Mouse (Mus musculus) MEL (cell line): ENCODE measurements at regions not wholly inside any gene's neighbourhood (a gene's known extent, or its start where the extent isn't known, plus 50 kb on each side); places are given as distances from the start of the nearest gene placed in this dataset.

Experiments
- DNase-seq: peaks from one replicate; pipeline ENCODE4 v3.0.0; 2011; ENCODE audit warnings: low read depth, low spot score
- H3K27ac ChIP-seq: 2 replicates; pipeline ENCODE4 v1.5.1; 2012; ENCODE audit warnings: low read depth, mild to moderate bottlenecking, control low read depth, low read length, moderate library complexity; ENCODE audit not compliant: control insufficient read depth
- H3K27me3 ChIP-seq, 2 experiments: fragments of 150-350 bp in 1 of 2; sonication (generic) in 1 of 2; 2 replicates each; pipeline ENCODE4 v1.6.1; 2012; ENCODE audit warnings: low read length in 2 of 2, mild to moderate bottlenecking in 2 of 2, improper control_type of control experiment in 1 of 2, moderate library complexity in 1 of 2; ENCODE audit not compliant: insufficient read depth in 2 of 2, control insufficient read depth in 1 of 2
- H3K36me3 ChIP-seq, 2 experiments: 2 replicates each; pipeline ENCODE4 v1.6.1; 2012 to 2014; ENCODE audit warnings: low read length in 2 of 2, improper control_type of control experiment in 1 of 2, inconsistent platforms in 1 of 2, mild to moderate bottlenecking in 1 of 2; ENCODE audit not compliant: insufficient read depth in 2 of 2, control insufficient read depth in 1 of 2
- H3K4me1 ChIP-seq, 2 experiments: fragments of 150-350 bp in 1 of 2; sonication (generic) in 1 of 2; 2 replicates each; pipeline ENCODE4 v1.6.1; 2012; ENCODE audit warnings: low read length in 2 of 2, improper control_type of control experiment in 1 of 2, mild to moderate bottlenecking in 1 of 2; ENCODE audit not compliant: insufficient read depth in 2 of 2, control insufficient read depth in 1 of 2
- H3K4me3 ChIP-seq, 2 experiments: fragments of 150-350 bp in 1 of 2; sonication (generic) in 1 of 2; 2 replicates each; pipeline ENCODE4 v1.5.1; 2012; ENCODE audit warnings: low read depth in 2 of 2, low read length in 2 of 2, mild to moderate bottlenecking in 2 of 2, moderate library complexity in 2 of 2, control low read depth in 1 of 2, improper control_type of control experiment in 1 of 2; ENCODE audit not compliant: control insufficient read depth in 1 of 2, insufficient read depth in 1 of 2
- H3K79me2 ChIP-seq: 2 replicates; pipeline ENCODE4 v1.6.1; 2012; ENCODE audit warnings: mild to moderate bottlenecking, low read length, moderate library complexity; ENCODE audit not compliant: control insufficient read depth, poor library complexity, insufficient read depth
- H3K9ac ChIP-seq: 2 replicates; pipeline ENCODE4 v1.6.1; 2012; ENCODE audit warnings: low read depth, mild to moderate bottlenecking, control low read depth, low read length, moderate library complexity; ENCODE audit not compliant: control insufficient read depth, poor library complexity, severe bottlenecking
- H3K9me3 ChIP-seq: fragments of 150-350 bp; sonication (generic); replicated peaks from 2 replicates; pipeline ENCODE4 v1.6.1; 2012; ENCODE audit warnings: mild to moderate bottlenecking, low read length, improper control_type of control experiment, moderate library complexity; ENCODE audit not compliant: insufficient read depth
- BHLHE40 ChIP-seq: IDR thresholded peaks from 2 replicates; pipeline ENCODE4 v1.6.1; 2012; ENCODE audit warnings: low read depth, mild to moderate bottlenecking, inconsistent platforms, low read length, improper control_type of control experiment, borderline replicate concordance
- CHD1 ChIP-seq: IDR thresholded peaks from 2 replicates; pipeline ENCODE4 v1.6.1; 2012; ENCODE audit warnings: low read depth, mild to moderate bottlenecking, inconsistent platforms, low read length, improper control_type of control experiment
- CHD2 ChIP-seq: IDR thresholded peaks from 2 replicates; pipeline ENCODE4 v1.6.1; 2011; ENCODE audit warnings: low read length, improper control_type of control experiment
- ELF1 ChIP-seq: IDR thresholded peaks from 2 replicates; pipeline ENCODE4 v1.6.1; 2014; ENCODE audit warnings: low read depth, mild to moderate bottlenecking, inconsistent platforms, low read length, improper control_type of control experiment, moderate library complexity
- EP300 ChIP-seq, 2 experiments: IDR thresholded peaks; 2 replicates each; pipeline ENCODE4 v1.6.1; 2011; ENCODE audit warnings: improper control_type of control experiment in 2 of 2, low read length in 2 of 2, low read depth in 1 of 2, mild to moderate bottlenecking in 1 of 2
- GATA1 ChIP-seq: IDR thresholded peaks from 2 replicates; pipeline ENCODE4 v1.6.1; 2011; ENCODE audit warnings: low read depth, low read length, improper control_type of control experiment
- JUND ChIP-seq: IDR thresholded peaks from 2 replicates; pipeline ENCODE4 v1.6.1; 2011; ENCODE audit warnings: low read depth, mild to moderate bottlenecking, improper control_type of control experiment, low read length
- KAT2A ChIP-seq: conservative IDR thresholded peaks from 2 replicates; pipeline ENCODE4 v1.6.1; 2012; ENCODE audit warnings: low read depth, low read length, improper control_type of control experiment, inconsistent platforms
- MAFK ChIP-seq: IDR thresholded peaks from 2 replicates; pipeline ENCODE4 v1.6.1; 2011; ENCODE audit warnings: low read depth, mild to moderate bottlenecking, low read length, improper control_type of control experiment, borderline replicate concordance
- MAX ChIP-seq: IDR thresholded peaks from 2 replicates; pipeline ENCODE4 v1.6.1; 2011; ENCODE audit warnings: low read length, improper control_type of control experiment
- MEF2A ChIP-seq: IDR thresholded peaks from 2 replicates; pipeline ENCODE4 v1.6.1; 2014; ENCODE audit warnings: low read depth, mild to moderate bottlenecking, inconsistent platforms, low read length, improper control_type of control experiment; ENCODE audit not compliant: poor library complexity, insufficient replicate concordance, severe bottlenecking; ENCODE audit errors: extremely low read depth
- MXI1 ChIP-seq: IDR thresholded peaks from 2 replicates; pipeline ENCODE4 v1.6.1; 2011; ENCODE audit warnings: mild to moderate bottlenecking, low read depth, low read length, improper control_type of control experiment
- MYB ChIP-seq: IDR thresholded peaks from 2 replicates; pipeline ENCODE4 v1.6.1; 2011; ENCODE audit warnings: mild to moderate bottlenecking, low read depth, low read length, improper control_type of control experiment
- NELFE ChIP-seq: IDR thresholded peaks from 2 replicates; pipeline ENCODE4 v1.6.1; 2011; ENCODE audit warnings: low read depth, low read length, improper control_type of control experiment
- NRF1 ChIP-seq: IDR thresholded peaks from 2 replicates; pipeline ENCODE4 v1.6.1; 2014; ENCODE audit warnings: low read depth, mild to moderate bottlenecking, inconsistent platforms, low read length, improper control_type of control experiment, moderate library complexity; ENCODE audit not compliant: poor library complexity, insufficient read depth, severe bottlenecking
- POLR2A ChIP-seq, 2 experiments: IDR thresholded peaks; 2 replicates each; pipeline ENCODE4 v1.6.1; 2011 to 2012; ENCODE audit warnings: low read length in 2 of 2, mild to moderate bottlenecking in 2 of 2, control low read depth in 1 of 2, improper control_type of control experiment in 1 of 2, low read depth in 1 of 2, moderate library complexity in 1 of 2; ENCODE audit not compliant: control insufficient read depth in 1 of 2, insufficient read depth in 1 of 2, poor library complexity in 1 of 2
- POLR2AphosphoS5 ChIP-seq: IDR thresholded peaks from 2 replicates; pipeline ENCODE4 v1.6.1; 2012; ENCODE audit warnings: low read depth, borderline replicate concordance, mild to moderate bottlenecking, inconsistent platforms, low read length, moderate library complexity, mixed read lengths
- RAD21 ChIP-seq: IDR thresholded peaks from 2 replicates; pipeline ENCODE4 v1.6.1; 2011; ENCODE audit warnings: mild to moderate bottlenecking, low read depth, low read length, improper control_type of control experiment
- SMC3 ChIP-seq: IDR thresholded peaks from 2 replicates; pipeline ENCODE4 v1.6.1; 2011; ENCODE audit warnings: low read depth, low read length, improper control_type of control experiment
- TAL1 ChIP-seq: IDR thresholded peaks from 2 replicates; pipeline ENCODE4 v1.6.1; 2012; ENCODE audit warnings: mild to moderate bottlenecking, inconsistent platforms, low read length, moderate library complexity, mixed read lengths
- TCF12 ChIP-seq: IDR thresholded peaks from 2 replicates; pipeline ENCODE4 v1.6.1; 2014; ENCODE audit warnings: low read depth, mild to moderate bottlenecking, inconsistent platforms, low read length, improper control_type of control experiment, moderate library complexity
- UBTF ChIP-seq: IDR thresholded peaks from 2 replicates; pipeline ENCODE4 v1.6.1; 2012; ENCODE audit warnings: low read depth, mild to moderate bottlenecking, inconsistent platforms, low read length, improper control_type of control experiment, moderate library complexity, borderline replicate concordance; ENCODE audit not compliant: insufficient read depth
- USF1 ChIP-seq: IDR thresholded peaks from 2 replicates; pipeline ENCODE4 v1.6.1; 2014; ENCODE audit warnings: low read depth, mild to moderate bottlenecking, inconsistent platforms, low read length, improper control_type of control experiment, moderate library complexity

DNA sequence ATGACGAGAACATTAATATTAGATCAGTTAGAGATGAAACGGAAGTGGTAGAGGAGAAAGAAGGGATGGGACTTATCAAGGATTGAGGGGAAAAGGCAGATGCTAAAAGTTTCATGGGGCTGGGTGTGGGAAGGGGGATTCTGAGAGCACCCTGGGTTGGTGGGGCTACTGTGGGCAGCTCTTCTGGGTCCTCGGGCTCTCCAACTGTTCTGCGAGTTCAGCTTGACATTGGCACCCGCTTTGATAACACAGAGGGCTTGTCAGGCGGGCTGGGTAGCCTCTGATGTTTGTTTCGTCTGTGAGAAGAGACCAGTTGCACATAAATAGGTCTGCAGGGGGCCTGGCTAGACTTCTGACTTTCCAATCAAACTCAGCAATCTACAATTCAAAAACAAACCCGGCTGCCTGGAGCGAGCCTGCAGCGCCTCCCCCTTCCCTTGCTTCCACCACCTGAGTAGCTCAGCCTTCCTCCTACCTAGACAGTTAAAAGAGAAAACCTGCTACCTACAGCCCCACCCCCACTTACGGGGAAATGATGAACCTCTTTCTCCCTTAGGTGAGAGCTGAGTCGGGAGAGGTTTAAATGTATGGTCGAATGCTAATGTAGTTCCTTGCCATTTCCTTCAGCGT lies 143.4 kb downstream of the Trim29 start:
- Histone ChIP-seq H3K79me2 (no peaks in the 10 kb centered on the region), H3K36me3 (no peaks in the 10 kb centered on the region), H3K9me3 (no peaks in the 10 kb centered on the region), H3K4me3 (no peak overlapping the region), H3K4me1 (no peaks in the 10 kb centered on the region), H3K27me3 (no peaks in the 10 kb centered on the region), H3K9ac (no peak overlapping the region), H3K27ac (no peak overlapping the region)
- TF ChIP-seq RAD21 (no peak), BHLHE40 (no peak), MAX (no peak), TCF12 (no peak), GATA1 (no peak), MXI1 (no peak), USF1 (no peak), POLR2AphosphoS5 (no peak), UBTF (no peak), EP300 (IDR thresholded peaks at IDR 0.05; ENCODE audit: low read depth in 1 of 2, low read length in 2 of 2) (no peak), ELF1 (no peak), NRF1 (no peak), NELFE (no peak)
- no peak for DNase-seq

DNA sequence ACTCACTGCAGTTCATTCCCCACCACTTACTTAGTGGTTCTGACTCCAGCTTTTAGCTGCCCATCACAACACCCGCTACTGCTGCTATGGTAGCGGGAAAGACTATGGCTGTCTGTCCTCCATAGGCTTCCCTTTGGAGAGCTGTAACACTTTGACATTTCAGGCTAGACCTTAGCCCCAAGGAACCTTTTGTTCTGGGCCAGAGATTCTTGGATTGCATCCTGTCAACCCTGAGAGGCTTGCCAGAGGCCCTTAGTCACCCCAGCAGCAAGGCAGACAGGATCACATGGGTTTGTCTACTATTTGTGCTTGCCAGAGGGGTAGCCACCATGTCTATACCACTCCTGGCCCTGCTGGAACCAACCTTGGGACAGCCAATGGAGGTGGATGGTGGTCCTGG lies 147.1 kb downstream of the Trim29 start:
- Histone ChIP-seq H3K4me3 (no peak overlapping the region), H3K9me3 (no peaks in the 10 kb centered on the region), H3K79me2 (no peaks in the 10 kb centered on the region), H3K27me3 (no peaks in the 10 kb centered on the region; a peak in 1 of 4 replicates), H3K9ac (no peak overlapping the region), H3K4me1 (no peaks in the 10 kb centered on the region), H3K27ac (no peak overlapping the region), H3K36me3 (no peaks in the 10 kb centered on the region)
- TF ChIP-seq TAL1: no peak
- no peak for TF ChIP-seq MEF2A
- no peak for TF ChIP-seq ELF1
- no peak for TF ChIP-seq MAX
- no peak for TF ChIP-seq JUND
- TF ChIP-seq POLR2A (IDR thresholded peaks at IDR 0.05; ENCODE audit: control insufficient read depth in 1 of 2, insufficient read depth in 1 of 2, low read depth in 1 of 2, low read length in 2 of 2, poor library complexity in 1 of 2): no peak
- TF ChIP-seq POLR2AphosphoS5: no peak
- no peak for TF ChIP-seq CHD1
- no peak for TF ChIP-seq SMC3
- TF ChIP-seq MYB: no peak
- no peak for TF ChIP-seq MAFK
- no peak for TF ChIP-seq CHD2
- TF ChIP-seq KAT2A: no peak
- no peak for DNase-seq
